1 mouse cellular context compared by ENCODE assay signal in genomic region chr6:115808488-115809231, GRCm38 (mm10).
TF ChIP-seq lines count a peak whose summit lies in the region.

TSS of gene Rpl32 (minus strand) at chr6:115808747.

TF ChIP-seq in CH12.LX, 34 proteins besides CTCF, POLR2A, EP300 and RAD21 (continued from another document):
- peak; percentile 96 for TF ChIP-seq TBP (conservative IDR thresholded peaks at IDR 0.05; ENCODE audit: low read depth, low read length)
- TF ChIP-seq SIN3A (IDR thresholded peaks at IDR 0.05; ENCODE audit: low read length) = peak; percentile 97
- 0 out of 2 replicates have a peak, but pooled peaks have one; percentile 10 for TF ChIP-seq JUND (conservative IDR thresholded peaks at IDR 0.05; ENCODE audit: low read depth, low read length)
- 0 out of 2 replicates have a peak, but pooled peaks have one; percentile 32 for TF ChIP-seq E2F4 (IDR thresholded peaks at IDR 0.05; ENCODE audit: insufficient replicate concordance, low read depth, low read length)
